Mouse (Mus musculus) spleen, adult 2 months (tissue): ENCODE results near the gene Hrh3. TPM values are rescaled to one million over a fixed set of nuclear protein-coding genes. Genes with fewer than 3 reads are reported as not detected.
A peak's percentile ranks its signal among the peaks of the same experiment; 100 is the strongest.

ENCODE experiments used
- DNase-seq, 2 experiments: peaks; one replicate each; pipeline versions ENCODE4 v3.0.0 to v3.0.0-alpha.2; 2012 to 2021; ENCODE audit warnings: low spot score in 2 of 2, low read depth in 1 of 2
- H3K27ac ChIP-seq: fragments of 200-500 bp; 2 replicates; pipeline ENCODE4 v1.5.1; 2012; ENCODE audit warnings: low read length, inconsistent platforms; ENCODE audit not compliant: insufficient read depth
- H3K27me3 ChIP-seq: fragments of 200-500 bp; 2 replicates; pipeline ENCODE4 v1.6.1; 2012; ENCODE audit warnings: mild to moderate bottlenecking, moderate library complexity, low read length, inconsistent platforms; ENCODE audit not compliant: control insufficient read depth, insufficient read depth
- H3K36me3 ChIP-seq: fragments of 200-500 bp; 2 replicates; pipeline ENCODE4 v1.6.1; 2012; ENCODE audit warnings: mild to moderate bottlenecking, low read length, inconsistent platforms; ENCODE audit not compliant: control insufficient read depth, insufficient read depth
- H3K4me1 ChIP-seq: fragments of 200-500 bp; 2 replicates; pipeline ENCODE4 v1.6.1; 2011; ENCODE audit warnings: inconsistent platforms; ENCODE audit not compliant: control insufficient read depth, insufficient read depth, insufficient read length
- H3K4me3 ChIP-seq: fragments of 200-500 bp; 2 replicates; pipeline ENCODE4 v1.5.1; 2011; ENCODE audit warnings: mild to moderate bottlenecking, inconsistent platforms; ENCODE audit not compliant: insufficient read depth, insufficient read length; ENCODE audit errors: extremely low read depth
- CTCF ChIP-seq: fragments of 200-500 bp; IDR thresholded peaks from 2 replicates; pipeline ENCODE4 v1.5.1; 2011; ENCODE audit warnings: mild to moderate bottlenecking, inconsistent platforms; ENCODE audit not compliant: insufficient read depth, insufficient read length, insufficient replicate concordance; ENCODE audit errors: extremely low read depth
- POLR2A ChIP-seq: fragments of 200-500 bp; IDR thresholded peaks from 2 replicates; pipeline ENCODE4 v1.6.1; 2011; ENCODE audit warnings: low read depth, low read length, inconsistent platforms
- WGBS: fragments of 180-500 bp; shearing (Covaris S2); methylation state at CpG from one replicate; pipeline ENCODE4 v1.1.7; 2018; 5-methylcytosine and 5-hydroxymethylcytosine counted together
- polyA plus RNA-seq: library from polyadenylated mRNA; depleted of rRNA; stranded (reverse); fragments of >200 nt; gene quantifications from 2 replicates; pipeline ENCODE4 v1.2.3, GENCODE M21; 2012

Hrh3 gene
- polyA plus RNA-seq, 1 experiment = not detected

DNA sequence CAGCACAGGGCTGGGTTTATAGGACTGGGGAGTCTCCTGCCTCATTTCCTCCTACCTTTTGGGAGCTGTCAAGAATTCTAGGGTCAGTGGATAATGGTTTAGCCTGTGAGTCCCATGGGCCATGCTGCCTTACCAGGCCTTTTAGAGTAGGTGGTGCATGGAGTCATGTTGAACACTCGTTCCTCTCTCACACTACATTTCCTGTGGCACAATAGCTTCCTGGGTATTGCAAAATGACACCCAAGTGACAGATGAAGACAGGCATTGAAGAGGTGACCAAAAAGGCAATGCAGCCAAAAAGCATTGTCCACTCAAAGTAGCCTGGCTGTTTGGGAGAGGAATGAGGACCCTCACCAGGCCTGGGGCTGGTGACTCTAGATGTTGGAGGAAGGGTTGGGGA lies 23.4 kb upstream of the Hrh3 start:
- TF ChIP-seq CTCF (no peak), POLR2A (no peak)
- DNase-seq = no peak
- Histone ChIP-seq H3K4me3 (no peak overlapping the region), H3K4me1 (peaks cover 8% of the 10 kb centered on the region), H3K36me3 (0 out of 2 replicates have a peak, but pooled peaks cover 3% of the 10 kb centered on the region), H3K27me3 (no peaks in the 10 kb centered on the region), H3K27ac (no peak overlapping the region)
- 24% methylated on average over 1 of the region's 1 CpGs for WGBS

DNA sequence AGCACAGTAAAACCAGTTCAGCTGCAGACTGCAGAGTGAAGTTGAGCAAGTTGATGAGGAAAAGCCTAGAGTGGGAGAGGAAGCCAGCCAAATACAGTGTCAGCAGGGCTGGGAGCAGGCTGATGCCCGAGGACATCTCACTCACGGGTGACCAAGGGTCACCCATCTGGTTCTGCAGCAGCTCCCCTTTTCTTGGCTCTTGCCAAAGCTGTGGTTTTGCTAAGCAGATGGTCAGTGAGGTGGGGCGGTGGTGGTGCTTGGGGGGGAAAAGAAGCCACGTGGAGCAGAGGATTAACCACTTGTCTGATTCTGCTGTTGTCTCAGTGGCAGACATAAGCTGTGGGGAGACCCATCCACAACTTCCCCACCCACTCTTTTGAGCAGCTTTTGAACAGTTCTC lies 21.9 kb upstream of the Hrh3 start:
- TF ChIP-seq POLR2A (no peak), CTCF (no peak)
- 20% methylated on average over 4 of the region's 4 CpGs for WGBS
- Histone ChIP-seq H3K27ac (no peak overlapping the region), H3K4me3 (no peak overlapping the region), H3K4me1 (peaks cover 8% of the 10 kb centered on the region), H3K27me3 (no peaks in the 10 kb centered on the region), H3K36me3 (0 out of 2 replicates have a peak, but pooled peaks cover 3% of the 10 kb centered on the region)
- DNase-seq = no peak

DNA sequence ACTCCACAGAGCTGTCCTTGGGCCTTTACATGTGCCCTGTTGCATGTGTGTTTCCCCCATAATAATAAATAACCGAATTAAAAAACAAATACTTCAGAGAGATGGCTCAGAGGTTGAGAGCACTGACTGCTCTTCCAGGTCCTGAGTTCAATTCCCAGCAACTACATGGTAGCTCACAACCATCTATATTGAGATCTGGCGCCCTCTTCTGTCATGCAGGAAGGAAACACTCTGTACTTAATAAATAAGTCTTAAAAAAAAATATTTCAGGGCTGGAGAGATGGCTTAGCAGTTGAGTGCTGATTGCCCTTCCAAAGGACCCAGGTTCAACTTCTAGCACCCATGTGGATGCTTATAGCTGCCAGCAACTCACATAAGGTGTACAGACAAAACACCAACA lies 19.9 kb upstream of the Hrh3 start:
- no peak for DNase-seq
- Histone ChIP-seq H3K36me3 (0 out of 2 replicates have a peak, but pooled peaks cover 3% of the 10 kb centered on the region), H3K27ac (no peak overlapping the region), H3K27me3 (no peaks in the 10 kb centered on the region), H3K4me1 (peaks cover 8% of the 10 kb centered on the region), H3K4me3 (no peak overlapping the region)
- 88% methylated on average over 2 of the region's 2 CpGs for WGBS
- no peak for TF ChIP-seq CTCF
- TF ChIP-seq POLR2A = no peak

DNA sequence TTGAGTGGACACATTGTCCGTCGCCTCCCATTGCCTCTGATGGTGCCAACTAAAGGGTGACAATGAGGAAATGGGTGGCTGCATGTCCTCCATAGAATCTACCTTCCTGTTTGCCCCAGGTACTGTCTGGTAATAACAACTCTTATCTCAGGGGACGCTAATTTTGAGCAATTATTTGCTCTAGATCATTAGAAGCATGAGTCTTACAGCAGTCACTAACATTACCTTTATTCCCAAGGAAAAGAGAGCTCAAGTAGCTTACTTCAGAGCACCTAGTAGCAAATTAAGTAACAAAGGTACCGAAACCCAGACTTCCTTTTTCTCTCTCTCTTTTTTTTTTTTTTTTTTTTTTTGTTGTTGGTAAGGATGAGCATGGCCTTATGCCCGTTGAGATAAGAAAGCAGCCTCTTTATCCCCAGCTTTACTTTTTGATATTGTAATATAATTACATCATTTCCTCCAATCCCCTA lies 16.0 kb upstream of the Hrh3 start:
- peak overlapping the region; percentile 72 for H3K4me3 ChIP-seq
- H3K36me3 ChIP-seq = 0 out of 2 replicates have a peak, but pooled peaks cover 3% of the 10 kb centered on the region
- H3K27me3 ChIP-seq = no peaks in the 10 kb centered on the region
- peak overlapping the region; percentile 58; the same call in 1 of the 2 replicates for H3K27ac ChIP-seq
- peak in 1 of 2 experiments; percentile 4 for DNase-seq
- WGBS = 8% methylated on average over 5 of the region's 5 CpGs
- peaks cover 5% of the 10 kb centered on the region; the same call in 1 of the 2 replicates for H3K4me1 ChIP-seq
- TF ChIP-seq CTCF (no peak), POLR2A (no peak)

DNA sequence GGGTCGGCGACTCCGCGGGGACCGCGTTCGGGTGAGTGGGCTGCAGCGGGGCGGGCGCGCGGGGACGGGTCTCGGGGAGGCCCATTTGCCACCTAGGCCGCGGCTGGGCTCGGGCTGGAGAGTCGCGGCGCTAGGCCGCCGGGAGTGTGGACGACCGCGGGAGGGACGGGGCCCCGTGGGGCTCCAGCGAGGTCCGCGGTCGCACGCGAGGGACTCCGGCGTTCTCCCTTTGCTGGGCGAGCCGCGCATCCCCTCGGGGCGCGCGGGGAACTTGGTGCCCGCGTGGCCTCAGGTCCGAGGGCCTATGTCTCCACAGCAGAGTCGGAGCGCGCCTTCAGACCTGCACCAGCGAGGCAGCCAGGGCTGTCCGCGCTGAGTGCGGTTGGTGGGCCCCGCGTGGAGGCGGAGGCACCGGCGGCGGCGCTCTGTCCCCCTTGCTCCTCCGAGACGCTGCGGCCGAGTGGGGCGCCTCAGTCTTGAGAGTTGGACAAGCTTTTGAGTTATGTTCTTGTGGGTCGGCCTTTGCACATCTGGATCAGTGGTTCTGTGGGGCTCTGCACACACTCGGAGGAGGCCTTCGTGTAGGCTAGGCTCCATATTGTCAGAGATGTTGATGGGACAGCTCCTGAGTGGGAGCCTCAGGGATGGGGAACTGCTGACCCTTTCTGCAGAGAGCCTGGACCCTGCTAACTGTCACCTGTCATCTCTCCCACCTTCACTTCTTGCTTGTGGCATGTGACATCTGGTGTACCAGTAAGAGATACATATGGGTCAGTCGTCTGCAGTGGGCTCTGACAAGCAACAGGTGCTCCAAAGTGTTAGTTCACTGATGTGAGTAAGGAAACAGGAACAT lies 15.4 kb upstream of the Hrh3 start:
- DNase-seq = peak in 1 of 2 experiments; percentile 18
- Histone ChIP-seq H3K27ac (peak overlapping the region; percentile 58), H3K27me3 (no peaks in the 10 kb centered on the region), H3K4me3 (peak overlapping the region; percentile 72), H3K36me3 (0 out of 2 replicates have a peak, but pooled peaks cover 3% of the 10 kb centered on the region), H3K4me1 (peaks cover 5% of the 10 kb centered on the region; the same call in 1 of the 2 replicates)
- WGBS = 2% methylated on average over 68 of the region's 68 CpGs
- no peak for TF ChIP-seq CTCF
- no peak for TF ChIP-seq POLR2A

DNA sequence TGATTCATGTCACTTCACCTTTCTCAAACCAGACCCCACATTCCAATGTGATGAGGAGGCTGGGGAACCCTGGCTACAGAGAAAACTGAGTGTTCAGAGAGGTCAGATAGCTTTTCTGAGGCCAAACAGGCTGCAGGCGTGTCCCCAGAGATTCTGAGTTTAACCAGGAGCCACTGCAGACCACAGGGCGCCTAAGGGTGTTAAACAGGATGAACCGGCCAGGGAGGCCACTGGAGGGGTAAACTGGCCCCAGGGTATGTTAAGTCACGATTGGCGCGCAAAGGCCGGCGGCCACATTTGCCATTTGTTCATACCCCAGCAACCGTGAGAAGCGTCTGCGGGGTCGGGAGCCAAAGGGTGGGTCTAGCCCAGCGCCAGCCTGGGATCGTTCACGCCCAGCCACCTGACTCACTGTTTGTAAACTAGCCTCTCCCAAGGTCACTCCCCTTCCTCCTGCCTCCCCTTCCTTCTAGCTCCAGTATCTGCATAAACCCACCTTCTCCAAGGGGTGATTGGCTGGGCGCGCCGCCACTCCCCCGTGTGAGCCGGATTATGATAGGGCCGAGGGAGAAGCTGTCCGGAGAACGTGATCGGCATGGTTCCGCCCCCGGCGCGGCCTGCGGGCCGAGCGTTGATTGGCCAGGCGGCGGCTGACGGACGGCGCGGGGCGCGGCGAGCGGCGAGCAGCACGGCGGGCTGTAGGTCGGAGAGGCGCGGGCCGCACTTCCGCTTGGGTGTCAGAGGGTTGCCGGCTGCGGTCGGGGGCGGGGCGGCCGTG lies 14.6 kb upstream of the Hrh3 start, which contains the start of gene Osbpl2:
Gene Osbpl2, plus strand, starts transcription at position 646 of the 778 bp plus-strand sequence.
- TF ChIP-seq CTCF (no peak), POLR2A (no peak; the same call in 1 of the 2 replicates)
- Histone ChIP-seq H3K36me3 (0 out of 2 replicates have a peak, but pooled peaks cover 3% of the 10 kb centered on the region), H3K27ac (peak within 1 kb of the TSS; percentile 58), H3K27me3 (no peaks in the 10 kb centered on the region), H3K4me3 (peak within 1 kb of the TSS; percentile 72), H3K4me1 (peaks cover 5% of the 10 kb centered on the region; the same call in 1 of the 2 replicates)
- DNase-seq = peak; percentile 91 to 100
- 2% methylated on average over 55 of the region's 55 CpGs for WGBS
